Mouse (Mus musculus) skeletal muscle tissue, adult 2 months (tissue): ENCODE data around the gene Pdxp.
"Not testable (repeated sequence)": the region's sequence is repeated elsewhere in the genome, so short reads cannot be mapped to it uniquely, and the experiment has no call there.

Experiments
- DNase-seq: peaks from one replicate; pipeline ENCODE4 v3.0.0-alpha.2; 2012; ENCODE audit warnings: low read depth, low spot score

The Pdxp gene

DNA sequence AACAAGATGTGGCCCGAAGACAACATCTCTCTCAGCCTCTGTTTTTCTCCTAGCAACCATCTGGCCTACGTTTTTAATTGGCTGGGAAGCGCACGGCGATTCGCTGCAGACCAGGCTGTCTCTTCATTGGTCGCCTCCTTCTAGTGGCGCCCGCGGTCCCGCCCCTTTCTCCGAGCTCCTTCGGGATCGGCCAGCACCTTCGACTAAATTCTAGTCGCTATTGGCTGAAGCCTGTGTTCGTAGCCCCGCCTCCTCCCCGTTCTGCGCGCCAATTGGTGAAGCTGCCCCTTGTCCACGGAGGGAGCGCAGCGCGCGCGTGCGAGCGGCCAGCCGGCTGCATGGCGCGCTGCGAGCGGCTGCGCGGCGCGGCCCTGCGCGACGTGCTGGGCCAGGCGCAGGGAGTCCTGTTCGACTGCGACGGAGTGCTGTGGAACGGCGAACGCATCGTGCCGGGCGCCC is at the start of gene Pdxp:
Pdxp (plus strand) TSS at position 288 of the 459 bp plus-strand sequence.
- DNase-seq, result peak; percentile 91

DNA sequence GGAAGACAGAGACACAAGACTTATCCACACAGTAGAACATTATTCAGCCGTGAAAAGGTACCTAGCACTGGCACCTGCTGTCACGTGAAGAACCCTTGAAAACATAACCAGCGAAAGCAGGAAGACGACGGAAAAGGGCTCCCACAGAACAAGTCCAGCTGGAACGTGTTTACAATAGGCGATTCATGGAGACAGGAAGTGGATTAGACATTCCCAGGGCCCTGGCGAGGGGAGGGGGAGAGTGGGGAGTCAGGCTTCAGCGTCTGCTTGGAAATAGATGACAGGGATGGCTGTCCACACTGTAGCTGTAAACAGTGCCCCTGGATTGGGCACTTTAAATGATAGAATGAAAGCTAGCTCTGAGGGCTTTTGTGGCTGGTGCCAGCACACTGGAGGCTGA is 45.3 kb upstream of the Pdxp start:
- no peak for DNase-seq

DNA sequence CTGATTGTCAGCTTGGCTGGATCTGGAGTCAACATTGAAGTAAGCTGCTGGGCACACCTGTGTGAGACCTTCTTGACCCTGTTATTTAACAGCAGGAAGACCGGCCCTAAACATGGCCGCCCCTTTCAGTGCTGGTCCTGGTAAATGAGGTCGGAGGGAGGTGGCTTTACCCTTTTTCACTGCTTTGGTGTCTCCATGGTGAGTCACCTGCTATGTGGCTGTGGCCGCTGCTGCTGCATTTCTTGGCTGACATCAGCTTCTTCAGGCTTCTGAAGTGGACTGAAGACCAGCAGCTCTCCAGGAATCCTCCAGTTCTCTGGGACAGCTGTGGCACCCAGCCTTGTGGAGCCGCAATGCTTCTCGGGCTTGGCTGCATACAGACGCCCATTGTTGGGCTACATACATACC is 44.9 kb upstream of the Pdxp start:
- no peak for DNase-seq

DNA sequence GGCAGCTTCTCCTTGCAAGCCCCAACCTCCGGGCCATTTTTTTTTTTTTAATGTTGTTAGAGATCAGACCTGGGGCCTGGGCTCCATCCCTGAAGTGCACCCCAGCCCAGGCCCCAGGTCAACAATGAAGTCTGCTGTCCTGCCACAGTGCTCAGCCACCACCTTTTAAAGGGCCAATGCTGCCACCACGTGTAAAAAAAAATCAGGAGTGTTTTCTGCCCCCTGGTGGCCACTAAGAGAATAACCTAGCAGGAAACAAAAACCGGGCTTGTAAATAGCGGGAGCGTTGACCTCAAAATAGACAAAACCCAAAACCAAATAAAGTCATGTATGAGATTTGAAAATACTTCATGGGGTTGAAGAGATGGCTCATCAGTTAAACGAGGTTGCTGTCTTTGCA is 43.9 kb upstream of the Pdxp start:
- peak; percentile 56 for DNase-seq

DNA sequence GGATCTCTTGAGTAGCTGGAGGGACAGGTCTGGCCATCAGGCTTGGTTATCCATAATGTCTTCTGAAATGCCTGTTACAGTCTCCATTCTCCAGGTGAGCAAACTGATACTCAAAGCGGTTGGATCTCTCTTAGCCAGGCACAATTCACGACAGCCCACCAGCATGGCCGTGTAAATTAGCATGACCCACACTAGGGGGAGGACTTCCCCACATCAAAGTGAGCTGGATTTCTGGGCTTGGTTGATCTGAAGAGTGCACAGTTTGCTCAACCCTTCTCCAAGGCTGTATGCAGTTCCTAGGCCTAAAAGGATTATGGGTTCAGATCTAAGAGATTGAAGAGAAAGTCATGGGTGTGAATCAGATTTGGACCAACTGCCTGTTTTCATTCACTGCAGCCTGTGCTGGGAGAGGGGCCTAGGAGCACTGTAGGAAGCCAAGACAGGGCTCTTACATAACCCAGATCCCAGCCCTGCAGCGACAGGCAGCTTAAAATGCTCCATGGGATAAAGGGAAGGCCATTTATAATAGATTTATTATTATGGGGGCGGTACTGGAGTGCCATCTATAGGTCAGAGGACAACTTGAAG is 41.6 kb upstream of the Pdxp start:
- DNase-seq, result no peak

DNA sequence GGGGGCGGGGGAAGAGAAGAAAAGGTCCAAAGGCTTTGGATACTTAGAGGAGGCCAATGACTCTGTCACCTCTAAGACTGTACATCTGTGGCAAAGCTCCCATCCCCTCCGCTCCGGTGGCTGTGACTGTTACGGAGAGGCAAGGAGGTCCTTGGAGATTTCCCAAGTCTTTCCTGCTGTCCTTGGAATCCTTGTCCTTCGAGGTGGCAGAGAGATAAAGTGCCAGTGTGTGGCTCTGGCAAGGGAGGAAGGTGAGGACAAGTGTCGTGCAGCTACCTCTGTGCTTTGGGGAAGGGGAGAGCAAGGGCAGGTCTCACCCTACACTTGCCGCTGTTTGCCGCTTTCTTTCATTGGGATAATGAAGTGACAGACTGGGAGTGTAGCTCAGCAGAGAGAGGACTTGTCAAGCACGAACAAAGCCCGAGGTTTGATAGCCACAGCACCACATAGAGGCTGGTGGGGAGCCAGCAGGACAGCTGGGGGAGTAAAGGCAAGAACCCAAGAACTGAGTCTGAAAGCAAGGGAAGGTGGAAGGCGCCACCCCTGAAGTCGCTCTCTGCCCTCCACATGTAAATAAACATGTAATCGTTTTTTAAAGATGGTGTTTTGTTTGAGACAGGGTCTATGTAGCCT is 39.8 kb upstream of the Pdxp start:
- no peak for DNase-seq

DNA sequence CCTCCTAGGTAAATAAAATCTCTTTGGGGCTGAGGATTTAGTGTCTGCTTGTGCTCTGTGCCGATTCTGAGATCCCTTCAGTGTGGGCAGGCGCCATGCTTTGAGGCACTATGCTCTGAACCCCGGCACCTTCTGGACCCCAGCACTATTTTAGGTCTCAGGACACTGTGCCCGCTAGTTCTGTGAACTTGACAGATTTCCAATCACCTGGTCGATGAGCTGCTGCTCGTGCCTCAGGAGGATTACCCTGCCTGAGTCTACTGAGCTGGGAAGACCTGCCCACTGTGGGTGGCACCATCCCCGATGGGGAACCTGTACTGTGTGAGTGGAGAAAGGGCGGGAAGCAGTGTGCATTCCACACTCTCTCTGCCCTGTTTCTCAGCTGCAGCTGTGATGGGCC is 38.7 kb upstream of the Pdxp start:
- no peak for DNase-seq

DNA sequence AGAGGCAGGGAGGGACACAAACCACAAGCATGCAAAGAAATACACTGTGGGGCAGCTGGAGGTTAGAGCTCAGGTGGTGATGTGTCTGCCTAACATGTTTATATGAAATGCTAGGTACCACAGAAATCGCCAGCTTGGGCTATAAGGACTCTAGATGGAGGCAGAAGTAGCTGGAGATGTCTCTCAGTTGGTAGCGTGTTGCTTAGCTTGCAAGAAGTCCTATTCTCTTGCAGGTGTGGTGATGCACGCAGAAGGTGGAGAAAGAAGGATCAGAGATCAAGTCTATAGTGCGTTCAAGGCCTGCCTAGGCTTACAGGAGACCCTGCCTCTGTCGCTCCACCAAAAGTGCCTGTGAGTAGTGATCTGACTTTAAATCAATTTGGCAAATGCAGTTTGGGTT is 38.2 kb upstream of the Pdxp start:
- no peak for DNase-seq

DNA sequence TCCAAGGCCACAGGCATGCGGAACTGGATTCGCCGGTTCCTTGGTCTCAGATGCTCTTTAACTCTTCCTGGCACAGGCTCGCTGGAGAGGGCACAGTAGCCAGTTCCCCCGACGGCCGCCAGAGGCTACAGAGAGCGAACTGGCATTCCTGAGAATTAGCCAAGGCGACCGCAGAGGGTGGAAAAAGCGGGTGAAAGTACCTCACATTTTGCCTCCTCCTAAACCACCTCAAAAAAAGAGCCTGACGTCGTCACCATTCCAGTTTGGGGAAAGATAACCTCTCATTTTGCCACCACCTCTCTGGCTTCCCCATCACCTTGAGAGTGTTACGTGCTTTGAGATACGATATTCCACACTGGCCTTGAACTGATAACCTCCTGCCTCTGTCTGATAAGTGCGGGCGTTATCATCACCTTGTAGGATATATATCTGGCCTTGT is 37.4 kb upstream of the Pdxp start:
- DNase-seq, result no peak

DNA sequence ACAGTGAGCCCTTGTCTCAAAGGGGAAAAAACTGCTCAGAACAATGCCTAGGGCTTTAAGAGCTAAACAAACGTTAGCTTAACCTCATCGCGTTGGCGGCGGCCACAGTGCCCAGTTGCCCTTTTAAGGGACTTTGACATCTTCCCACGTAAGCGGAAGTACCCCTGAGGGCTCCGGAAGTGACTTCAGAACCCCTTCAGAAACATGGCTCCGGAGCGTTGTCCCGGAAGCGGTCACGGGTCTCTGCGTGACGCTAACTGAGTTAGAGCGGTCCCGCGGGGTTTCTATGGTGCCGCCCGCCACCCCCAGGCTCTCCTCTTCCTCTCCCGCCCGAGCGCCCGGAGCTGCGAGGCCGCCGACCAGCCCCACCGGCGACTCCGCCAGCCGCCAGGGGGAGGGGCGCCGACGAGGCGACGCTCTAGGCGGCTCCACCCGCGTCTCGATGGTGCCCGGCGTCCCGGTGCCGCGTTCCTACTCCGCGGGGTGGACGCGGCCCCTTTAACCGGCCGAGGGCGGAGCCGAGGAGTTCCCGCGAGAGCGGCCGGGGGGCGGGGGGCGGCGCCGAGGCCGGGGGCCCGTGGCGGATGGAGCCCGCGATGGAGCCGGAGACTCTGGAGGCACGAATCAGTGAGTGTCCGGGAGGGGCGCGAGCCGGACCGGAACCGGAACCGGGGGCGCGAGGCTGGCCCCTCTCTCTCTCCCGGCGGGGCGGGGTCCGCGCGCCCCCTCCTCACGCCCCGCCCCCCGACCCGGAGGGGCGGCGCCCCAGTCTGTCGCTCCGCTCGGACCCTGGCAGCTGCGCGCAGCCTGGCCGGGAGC is 36.5 kb upstream of the Pdxp start, which contains the start of gene Gga1:
Gga1 (plus strand) TSS at position 200 of the 819 bp plus-strand sequence.
- DNase-seq, result peak; percentile 95

DNA sequence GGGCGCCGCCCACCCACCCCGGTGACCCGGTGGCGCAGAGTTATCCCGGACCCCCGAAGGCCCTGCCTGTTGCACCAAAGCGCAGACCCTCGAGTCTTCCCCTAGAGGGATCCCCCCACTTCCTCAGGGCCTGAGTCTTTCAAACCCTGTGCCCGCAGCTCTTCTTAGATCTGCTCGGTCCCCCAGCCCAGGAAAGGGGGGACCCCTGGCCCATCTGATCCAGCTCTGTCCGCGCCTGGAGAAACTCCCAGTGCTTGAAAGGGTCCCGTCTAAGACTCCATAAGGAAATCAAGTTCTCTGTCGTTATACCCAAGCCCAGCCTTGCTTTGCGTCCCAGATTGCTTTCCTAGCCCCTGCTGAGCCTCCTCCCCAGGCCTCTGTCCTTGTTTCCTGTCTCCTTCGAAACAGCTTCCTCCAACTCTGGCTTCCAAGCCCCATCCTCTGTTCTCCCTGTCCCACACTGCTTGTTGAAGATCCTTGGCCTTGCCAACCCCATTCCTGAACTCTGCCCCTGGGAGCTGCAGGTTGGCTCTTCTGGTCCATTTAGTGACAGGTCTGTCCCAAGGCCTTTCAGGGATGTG is 35.8 kb upstream of the Pdxp start:
- no peak for DNase-seq

DNA sequence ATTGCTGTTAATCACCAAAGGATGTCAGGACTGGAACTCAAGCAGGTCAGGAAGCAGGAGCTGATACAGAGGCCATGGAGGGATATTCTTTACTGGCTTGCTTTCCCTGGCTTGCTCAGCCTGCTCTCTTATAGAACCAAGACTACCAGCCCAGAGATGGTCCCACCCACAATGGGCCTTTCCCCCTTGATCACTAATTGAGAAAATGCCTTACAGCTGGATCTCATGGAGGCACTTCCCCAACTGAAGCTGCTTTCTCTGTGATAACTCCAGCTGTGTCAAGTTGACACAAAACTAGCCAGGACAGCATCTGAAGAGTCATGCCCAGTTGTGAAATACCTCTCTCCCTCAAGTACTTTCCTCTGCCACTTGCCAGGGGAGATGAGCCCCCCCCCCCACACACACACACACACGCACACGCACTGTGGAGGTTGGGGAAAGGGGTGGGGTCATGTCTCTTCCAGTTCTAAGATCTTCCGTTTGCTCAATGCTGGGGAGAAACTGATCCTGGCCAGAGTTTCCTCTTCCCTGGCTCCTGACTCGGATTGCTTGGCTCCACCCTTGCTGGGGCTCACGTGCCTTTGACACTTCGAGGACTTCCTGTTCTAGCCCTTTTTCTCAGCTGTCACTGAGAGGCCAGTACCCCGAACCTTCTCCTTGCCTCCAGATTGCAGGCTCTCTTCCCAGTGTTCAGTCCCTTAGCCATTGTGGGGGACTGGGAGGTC is 34.8 kb upstream of the Pdxp start:
- not testable (repeated sequence) for DNase-seq

DNA sequence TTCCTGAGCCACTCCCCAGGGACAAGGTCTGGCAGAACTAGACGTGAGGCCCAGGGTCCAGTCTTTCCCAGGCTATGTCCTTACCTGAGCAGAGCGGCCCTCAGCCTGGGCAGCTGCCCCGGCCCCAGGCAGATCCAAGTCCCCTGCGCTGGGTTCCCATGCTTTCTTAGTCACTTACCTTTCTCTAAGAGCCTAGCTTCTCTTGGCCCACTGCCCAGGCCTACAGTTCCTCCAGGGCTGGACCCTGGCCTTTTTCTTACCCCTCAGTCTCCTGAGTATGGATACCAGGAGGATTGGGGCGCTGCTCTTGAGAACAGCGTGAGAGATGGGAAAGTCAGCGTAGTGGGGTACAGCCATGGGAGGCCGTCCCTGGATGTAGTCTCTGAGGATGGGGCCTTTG is 33.3 kb upstream of the Pdxp start:
- no peak for DNase-seq

DNA sequence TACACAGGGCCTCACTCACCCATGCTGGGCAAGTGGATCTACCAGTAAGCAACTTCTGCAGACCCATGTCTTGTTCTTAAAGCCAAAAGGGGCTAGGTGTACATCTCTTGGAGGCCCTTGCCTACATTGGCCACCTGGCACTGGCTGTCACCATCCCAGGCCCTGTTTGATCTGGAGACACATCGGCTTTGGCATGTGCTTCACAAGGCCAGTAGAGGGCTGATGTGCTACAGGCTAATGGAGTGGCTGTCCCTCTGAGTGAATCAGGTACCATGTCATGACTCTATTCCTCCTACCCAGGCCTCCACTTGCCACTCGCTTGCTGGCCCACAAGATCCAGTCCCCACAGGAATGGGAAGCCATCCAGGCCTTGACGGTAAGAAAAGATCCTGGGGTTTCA is 31.9 kb upstream of the Pdxp start:
- no peak for DNase-seq

DNA sequence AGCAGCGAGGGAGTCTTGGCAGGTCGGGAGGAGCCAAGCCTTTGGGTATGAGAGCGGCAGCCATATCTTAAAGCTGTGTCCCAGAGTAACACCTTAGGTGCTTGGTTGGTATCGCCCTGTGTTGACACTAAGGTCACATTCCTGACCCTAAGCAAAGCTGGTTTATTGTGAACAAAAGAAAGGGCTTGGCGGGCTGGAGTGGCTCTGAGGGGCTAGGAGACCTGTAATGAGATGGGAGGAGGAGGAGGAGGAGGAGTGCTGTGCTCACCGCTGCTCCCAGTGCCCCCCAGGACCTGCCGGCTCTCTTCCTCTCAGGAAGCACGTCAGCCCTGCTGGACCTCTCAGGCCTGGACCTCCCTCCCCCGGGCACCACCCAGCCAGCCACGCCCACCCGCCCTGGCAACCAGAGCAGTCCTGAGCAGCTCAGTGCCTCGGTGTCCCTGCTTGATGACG is 24.3 kb upstream of the Pdxp start:
- DNase-seq, result no peak

DNA sequence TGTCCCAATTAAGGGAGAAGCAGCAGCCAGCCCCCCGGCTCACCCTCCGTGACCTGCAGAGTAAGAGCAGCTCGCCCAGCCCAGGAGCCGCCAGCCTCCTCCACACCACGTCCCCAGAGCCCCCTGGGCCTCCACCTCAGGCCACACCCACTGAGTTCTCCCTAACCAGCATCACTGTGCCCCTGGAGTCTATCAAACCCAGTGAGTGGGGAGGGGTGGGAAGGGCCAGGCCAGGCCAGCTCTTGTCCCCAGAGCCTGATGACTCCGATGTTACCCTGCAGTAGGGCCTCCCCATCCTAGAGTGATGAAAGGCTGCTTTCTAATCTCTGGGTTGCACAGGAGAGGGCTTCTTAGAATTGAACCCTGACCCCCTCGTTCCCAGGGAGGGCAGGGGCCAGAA is 21.3 kb upstream of the Pdxp start:
- DNase-seq, result no peak

DNA sequence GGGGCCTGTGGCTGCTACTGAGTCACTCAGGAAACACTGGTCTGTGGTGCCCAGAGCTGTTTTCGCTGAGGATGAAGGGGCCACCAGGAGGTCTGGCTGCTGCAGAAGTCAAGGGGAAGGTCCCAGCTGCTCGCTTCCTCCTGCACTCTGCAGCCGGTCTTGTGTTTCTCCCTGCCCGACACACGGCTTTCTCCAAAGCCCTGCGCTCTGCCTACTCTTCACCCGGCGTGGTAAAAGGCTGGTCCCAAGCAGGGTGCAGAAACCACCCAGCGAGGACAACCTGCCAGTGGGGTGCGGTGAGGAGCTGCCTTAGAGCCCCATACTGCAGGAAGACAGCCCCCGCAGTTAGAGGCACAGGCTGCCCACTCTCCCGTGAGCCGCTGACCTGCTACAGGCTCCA is 19.0 kb upstream of the Pdxp start:
- DNase-seq, result no peak

DNA sequence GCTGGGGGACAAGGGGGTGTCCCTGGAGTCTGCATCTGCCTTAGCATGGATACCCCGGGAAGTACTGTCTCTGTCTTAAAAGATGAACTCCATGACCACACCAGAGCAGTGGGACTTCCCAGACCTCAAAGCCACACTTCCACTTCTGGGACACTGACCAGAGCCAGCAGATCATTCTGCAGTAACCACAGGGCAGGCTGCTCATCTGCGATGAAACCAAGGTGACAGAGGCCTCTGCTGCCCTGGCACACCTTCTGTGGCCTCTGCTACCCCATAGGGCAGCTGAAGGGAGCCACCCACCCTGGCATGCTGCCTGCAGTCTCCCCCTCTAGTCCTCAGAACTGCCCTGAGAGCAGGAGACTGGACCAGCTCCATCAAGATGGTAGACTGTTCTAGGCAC is 18.0 kb upstream of the Pdxp start:
- no peak for DNase-seq

DNA sequence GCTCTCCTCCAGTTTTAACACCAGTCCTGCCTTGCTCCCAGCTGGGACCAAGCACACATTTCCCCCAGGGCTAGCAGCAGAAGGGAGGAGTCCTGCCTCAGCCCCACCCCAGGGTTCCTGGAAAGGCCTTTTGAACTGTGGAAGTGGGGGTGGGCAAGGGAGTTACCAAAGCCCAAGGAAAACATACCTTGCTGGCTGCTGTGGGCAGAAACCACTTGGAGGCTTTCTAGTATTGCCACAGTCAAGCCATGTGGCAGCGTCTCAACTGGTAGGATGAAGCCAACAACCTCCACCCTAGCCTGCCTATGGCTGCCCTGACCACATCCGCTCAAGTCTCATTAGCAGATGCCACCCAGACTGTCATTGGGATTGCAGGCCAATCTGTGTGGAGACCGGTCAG is 17.6 kb upstream of the Pdxp start:
- DNase-seq, result no peak

DNA sequence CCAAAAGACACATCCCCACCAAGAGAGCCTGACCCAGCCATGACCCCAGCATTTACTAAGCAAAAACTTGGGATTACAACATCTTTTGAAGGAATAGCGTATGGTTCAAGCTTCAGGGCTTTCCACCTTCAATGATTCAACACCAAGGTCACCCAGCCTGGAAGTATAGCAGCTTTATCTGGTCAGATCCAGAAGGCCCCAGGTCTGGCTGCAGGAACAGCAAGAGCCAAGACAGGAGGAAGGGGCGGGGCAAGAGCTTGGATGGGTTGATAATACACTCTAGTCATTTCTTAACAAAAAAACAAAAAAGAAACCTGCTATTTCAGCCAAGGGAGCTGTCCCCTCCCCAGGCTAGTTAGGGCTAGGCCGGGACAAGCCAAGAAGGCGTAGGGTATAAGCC is 16.2 kb upstream of the Pdxp start:
- DNase-seq, result no peak

DNA sequence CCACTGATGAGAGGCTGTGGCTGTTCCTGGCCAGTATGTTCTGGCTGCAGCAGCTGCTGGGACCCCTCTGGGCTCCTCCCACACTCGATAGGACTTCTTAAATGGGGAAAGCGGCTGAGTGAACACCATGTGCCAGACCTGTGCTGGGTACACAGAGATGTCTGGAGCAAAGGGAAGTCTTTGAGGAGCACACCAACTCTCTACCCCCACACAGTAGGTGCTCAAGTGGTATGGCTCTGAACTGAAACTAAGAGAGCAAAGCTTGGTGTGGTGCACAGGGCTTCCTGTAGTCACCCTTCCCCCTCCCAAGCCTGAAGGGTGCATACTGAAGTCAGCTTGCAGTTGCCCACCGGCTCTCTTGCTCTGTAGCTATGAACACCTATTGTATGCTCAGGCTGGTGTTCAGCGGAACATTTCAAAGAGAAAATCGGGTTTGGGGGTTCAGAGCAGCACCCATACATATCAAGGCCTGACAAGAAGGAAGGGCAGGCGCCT is 15.2 kb upstream of the Pdxp start:
- no peak for DNase-seq

DNA sequence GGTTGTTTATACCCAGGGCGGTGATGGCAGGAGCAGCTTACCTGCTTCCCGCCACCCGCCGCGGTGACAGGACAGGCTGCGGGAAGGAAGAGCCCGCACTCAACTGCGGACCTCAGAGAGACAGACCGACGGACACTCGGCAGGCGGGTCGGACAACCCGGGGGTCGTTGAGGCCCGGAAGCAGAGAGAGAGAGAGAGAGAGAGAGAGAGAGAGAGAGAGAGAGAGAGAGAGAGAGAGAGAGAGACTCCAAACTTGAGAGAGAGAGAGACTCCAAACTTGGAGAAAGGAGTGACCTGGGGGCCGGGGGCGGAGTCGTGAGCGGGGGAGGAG is 14.3 kb upstream of the Pdxp start, which contains the start of gene Gm49510:
Gm49510 (plus strand) TSS at position 259 of the 331 bp plus-strand sequence.
- no peak for DNase-seq
